Mouse (Mus musculus) induced T-regulatory cell, adult 2 months (primary cell): ENCODE results near the gene Snai3.

ENCODE experiments used
- DNase-seq: peaks from one replicate; pipeline ENCODE4 v3.0.0-alpha.2; 2012; ENCODE audit warnings: low read depth

Gene Snai3

DNA sequence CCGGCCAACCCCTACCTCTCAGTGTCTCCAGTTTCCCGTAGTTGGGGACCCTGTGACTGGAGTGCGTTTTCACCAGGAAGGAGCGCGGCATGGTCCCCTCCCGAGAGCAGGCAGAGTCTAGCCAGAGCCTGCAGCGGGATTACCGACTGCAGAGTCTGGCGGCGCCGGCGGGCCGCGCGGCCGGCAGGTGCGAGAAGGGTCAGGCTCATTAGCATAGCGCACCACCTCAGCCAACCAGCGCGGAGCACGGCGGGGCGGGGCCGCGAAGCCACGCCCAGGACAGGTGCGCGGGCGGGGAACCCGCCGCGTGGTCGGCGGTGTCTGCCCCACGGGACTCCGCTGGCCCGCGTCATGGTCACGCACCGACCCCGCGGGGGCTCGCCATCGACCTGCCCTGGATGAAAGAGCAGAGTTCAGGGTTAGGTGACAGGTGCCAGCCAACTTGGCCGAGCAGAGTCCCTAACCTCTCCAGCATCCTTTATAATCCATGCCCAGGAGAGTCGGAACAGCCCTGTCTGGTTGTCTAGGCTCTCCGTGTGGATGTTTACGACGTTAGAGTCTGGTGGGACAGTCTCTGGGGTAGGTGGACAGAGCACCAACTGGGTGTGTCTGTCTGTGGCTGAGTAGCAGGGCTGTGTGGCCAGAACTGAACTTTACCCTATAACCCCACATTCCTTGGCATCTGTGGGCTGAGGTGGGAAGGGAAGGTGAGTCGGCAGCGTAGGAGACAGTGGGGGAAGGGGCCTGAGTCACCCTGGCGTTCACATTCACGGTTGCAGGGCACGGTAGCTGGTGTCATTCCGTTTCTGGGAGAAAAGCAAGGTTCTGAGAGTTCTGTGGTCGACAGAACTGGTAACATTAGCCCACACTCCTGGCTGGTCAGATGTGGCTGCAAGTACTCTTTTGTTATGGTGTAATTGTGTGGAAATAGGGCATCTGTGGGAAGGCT, at the start of gene Snai3:
Snai3 (minus strand) TSS at position 210 of the 949 bp plus-strand sequence.
- DNase-seq = peak; percentile 83

DNA sequence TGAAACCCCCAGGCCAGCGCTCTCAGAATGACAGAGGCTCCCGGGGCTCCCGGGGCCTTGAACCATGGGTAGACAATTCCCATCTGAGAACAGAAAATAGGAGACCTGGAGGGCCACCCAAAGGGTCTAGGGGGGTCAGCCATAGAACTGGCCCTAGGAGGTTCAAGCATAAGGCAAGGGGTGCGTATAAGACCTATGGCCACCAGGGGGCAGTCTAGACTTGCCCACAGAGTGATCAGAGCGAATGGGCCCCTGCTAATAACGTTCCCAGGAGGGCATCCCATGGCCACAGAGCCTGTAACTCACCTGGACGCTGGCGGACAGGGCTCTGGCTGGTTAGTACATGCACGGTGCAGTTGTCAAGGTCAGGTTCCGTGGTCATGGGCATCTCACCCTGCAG, 40.3 kb upstream of the Snai3 start:
- peak; percentile 89 for DNase-seq

DNA sequence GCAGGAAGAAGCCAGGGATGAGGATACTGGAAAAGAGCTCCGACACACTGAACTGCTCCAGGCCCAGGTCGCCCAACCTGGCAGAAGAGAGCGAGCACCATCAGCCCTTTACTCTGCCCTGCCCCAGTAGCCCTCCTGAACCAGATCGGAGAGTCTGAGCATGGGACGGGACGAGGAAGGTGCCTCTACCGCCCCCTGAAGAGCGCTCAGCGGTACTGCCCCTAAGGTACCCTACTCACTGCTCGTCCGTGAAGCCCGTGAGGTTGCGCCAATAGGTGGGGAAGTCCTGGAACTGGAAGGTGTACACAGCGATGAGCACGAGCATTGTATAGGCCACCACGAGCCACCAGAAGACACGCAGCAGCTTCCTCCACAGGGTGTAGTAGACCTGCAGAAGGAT, 37.4 kb upstream of the Snai3 start:
- peak; percentile 44 for DNase-seq

DNA sequence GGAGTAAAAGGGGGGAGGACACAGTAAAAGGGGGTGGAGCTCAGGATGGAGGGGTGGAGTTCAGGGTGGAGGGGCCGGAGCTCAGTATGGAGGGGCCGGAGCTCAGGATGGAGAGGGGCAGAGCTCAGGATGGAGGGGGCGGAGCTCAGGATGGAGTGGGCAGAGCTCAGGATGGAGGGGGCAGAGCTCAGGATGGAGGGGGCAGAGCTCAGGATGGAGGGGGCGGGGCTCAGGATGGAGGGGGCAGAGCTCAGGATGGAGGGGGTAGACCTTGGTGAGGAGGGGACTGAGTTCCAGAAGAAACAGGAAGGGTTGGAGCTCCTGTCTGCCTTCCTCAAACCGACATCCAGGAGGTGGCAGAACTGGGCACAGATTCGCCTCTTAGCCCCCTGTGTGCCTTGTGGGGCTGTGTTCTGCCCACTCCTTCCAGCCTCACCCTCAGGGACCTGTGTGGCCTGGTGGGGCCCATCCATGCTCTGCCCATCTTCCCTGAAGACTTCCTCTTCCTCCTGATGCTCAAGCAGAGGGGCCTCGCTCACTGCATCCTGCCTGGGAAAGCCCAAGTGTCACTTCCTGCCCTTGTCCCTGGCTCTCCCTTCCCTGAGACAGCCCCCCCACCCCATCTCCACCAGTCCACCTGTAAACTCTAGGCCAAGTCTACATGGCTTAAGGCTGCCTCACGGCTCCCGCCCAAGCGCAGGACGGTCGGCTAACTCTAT, 36.6 kb upstream of the Snai3 start:
- no peak for DNase-seq

DNA sequence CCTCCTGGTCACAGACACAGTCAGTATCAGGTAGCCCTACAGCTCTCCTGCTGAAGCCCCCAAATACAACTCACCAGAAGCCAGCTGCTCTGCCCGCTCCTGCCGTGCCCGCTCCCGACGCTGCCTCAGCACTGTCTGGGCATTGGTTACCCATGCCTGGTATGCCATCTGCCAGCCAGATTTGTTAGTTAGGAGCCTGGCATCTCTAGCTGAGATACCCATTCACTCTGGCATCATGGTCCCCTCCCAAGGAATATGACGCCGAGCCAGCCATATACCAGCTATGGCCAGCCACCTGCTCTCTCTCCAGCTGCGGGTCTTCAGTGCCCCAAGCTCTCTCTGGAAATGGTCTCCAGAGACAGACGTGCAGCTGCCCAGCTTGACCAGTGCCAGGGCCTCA, 27.9 kb upstream of the Snai3 start:
- no peak for DNase-seq

DNA sequence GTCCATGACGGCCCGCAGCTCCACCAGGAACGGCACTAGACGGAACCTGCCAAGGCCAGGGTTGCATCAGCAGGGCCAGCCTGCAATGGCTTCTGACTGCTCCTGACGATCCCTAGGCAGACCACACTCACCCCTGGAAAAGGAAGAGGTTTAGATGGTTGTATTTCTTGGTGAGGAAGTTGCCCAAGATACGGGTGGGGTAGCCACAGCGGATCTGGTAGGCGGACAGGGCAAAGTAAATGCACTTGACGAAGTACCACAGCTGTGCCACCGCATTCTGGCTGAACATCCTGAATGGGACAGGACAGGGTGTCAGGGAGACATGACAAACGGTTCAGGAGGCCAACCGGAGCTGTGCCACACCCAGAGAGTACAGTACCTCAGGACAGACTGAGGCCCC, 24.3 kb upstream of the Snai3 start:
- no peak for DNase-seq

DNA sequence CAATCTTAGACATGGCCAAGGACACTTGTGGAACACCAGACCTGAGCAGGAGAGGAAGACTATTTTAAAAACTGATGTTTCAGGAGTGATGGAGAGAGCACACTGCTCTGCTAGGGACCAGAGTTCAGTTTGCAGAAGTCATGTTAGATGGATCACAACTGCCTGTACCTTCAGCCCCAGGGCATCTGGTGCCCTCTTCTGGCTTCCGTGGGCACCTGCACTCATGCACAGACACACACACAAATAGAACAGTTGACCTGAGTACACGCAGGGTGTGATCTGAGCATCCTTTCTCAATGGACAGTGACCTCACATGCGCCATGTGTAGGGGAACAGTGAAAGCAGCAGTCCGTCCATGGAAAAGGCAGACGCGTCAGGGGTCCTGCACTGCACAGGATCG, 23.3 kb upstream of the Snai3 start:
- peak; percentile 41 for DNase-seq

DNA sequence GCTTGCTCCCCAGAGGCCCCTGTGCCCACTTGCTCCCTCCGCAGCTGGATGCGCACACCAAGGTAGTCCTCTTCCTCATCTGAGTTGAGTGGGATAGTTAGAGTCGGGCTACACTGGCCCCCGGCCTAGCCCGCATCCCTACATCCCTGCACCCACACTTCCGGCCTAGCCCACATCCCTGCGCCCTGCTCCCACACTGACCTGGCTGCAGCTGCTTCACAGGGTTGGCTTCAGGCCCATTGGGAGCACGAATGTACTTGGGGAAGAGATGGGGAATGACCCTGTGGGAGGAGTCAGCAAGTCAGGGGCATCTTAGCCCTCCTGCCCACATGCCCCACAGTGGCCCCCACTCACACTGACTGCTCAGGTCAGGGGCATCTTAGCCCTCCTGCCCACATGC, 21.9 kb upstream of the Snai3 start:
- DNase-seq = no peak

DNA sequence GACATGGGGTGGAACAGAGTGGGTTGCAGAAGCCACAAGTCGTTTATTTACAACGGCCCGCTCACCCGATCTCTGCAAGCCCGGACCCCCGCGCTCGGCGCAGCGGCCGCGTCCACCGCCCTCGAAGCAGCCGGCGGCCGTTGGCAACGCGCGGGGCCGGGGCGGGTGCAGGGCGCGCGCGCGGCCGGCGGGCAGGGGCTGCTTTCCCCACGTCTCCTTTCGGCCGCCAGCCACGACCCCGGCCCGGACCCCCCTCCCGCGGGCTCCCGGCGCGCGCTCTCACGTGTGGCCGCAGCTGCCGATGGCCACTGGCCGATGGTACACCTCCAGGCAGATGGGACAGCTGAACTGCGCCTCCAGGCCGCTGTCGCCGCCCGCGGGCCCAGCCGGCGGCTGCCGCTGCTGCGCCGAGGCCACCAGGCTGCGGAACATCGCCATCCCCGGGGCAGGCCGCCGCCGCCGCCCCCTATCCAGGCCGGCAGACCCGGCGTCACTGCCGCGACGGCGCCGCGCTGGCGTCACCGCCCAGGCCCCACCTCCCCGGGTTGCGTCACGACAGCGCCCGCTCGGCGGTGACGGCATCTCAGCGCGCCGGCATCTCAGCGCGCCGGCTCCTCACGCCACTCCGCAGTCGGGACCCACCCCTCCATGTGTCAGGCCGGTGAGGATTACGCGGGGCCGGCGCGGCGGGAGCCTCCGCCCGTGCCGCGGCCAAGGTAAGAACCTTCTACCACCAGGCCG, 15.2 kb upstream of the Snai3 start, which contains the start of the genes Rnf166 and Ctu2:
Rnf166 (minus strand) TSS at position 485 of the 741 bp plus-strand sequence.
Ctu2 (plus strand) TSS at position 564 of the 741 bp plus-strand sequence.
- DNase-seq = peak; percentile 94

DNA sequence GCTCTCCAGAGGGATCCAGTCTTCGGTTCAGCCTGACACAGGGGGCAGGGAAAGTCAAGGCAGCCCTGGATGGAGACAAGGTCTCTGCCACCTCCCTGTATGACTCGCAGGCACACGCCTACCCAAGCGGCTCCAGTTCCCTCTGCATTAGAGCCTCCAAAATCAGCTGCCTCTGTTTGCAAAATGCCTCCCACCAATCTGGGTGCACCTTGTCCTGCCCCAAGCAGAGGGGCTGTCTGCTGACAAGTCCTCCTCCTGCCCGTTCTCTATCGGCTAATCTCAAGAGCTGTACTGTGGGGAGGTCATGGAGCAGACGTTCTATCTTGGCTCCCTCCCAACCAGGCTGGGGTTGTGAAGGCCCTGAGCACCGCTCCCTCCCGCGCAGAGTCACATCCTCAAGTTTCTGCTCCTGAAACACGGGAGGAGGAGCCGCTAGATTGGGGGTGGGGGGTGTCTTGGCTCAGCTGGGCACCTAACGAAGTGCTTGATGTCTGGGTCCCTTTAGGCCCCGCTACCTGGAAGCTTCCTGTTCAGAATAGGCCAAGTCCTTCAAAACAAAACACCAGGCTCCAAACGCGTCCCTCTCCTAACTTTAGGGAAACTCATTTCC, 14.5 kb upstream of the Snai3 start:
- peak; percentile 67 for DNase-seq

DNA sequence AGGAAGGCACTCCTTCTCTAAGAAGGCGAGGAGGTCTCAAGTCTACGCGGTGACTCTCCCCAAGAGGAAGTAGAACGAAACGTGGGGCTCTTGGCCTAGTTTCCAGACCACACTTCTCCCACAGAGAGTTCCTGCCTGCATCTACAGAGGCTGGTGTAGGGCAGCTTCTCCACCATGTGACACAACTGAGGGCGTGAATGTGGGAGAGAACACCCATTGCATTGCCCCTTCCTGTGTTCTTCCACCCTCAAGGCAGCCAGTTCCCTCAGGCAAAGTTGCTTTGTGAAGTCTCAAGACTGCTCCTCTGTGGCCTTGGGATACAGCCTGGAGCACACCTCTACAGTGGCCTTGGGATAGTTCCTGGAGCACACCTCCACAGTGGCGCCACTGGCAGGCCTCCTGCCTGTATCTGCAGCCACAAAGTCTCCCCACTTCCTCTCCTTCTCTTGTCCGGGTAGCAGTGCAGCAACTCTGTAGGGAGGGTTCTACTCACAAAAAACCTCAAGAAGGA, 13.4 kb upstream of the Snai3 start:
- peak; percentile 73 for DNase-seq

DNA sequence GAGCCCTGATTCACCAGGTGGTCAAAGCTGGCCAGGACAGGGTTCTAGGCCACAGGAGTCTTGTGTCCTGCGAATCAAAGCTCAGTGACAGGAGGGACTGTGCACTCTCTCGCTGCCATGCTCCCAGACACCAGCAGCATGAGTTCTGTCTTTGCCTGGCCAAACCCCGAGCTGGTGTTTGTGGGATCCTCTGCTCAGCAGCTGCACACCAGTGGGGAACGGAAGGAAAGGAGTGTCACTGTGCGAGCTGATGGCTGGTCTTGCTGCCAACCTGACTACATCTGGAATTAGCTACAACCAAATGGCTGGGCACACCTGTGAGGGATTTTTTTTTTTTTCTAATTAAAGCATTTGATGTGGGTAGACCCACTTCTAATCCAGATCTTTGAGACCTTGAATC, 10.2 kb upstream of the Snai3 start:
- DNase-seq = no peak

DNA sequence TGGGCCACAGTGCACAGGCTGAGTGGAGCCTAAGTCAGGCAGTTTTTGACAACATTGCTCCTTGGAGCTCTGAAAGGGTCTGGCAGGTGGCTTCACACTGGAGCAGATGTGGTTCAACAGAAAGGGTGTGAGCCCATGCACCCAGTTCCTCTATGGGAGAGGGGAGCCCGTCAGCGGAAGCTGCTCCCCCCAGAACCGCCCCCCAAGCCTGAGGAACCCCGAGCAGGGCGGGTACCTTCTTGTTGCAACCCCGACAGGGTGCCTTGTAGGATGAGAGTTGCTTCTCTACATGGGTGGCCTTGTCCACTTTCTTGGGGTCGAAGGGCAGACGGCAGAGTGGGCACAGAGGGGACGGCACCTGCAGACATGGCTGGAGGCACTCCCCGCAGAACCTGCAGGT, 9.4 kb upstream of the Snai3 start:
- no peak for DNase-seq

DNA sequence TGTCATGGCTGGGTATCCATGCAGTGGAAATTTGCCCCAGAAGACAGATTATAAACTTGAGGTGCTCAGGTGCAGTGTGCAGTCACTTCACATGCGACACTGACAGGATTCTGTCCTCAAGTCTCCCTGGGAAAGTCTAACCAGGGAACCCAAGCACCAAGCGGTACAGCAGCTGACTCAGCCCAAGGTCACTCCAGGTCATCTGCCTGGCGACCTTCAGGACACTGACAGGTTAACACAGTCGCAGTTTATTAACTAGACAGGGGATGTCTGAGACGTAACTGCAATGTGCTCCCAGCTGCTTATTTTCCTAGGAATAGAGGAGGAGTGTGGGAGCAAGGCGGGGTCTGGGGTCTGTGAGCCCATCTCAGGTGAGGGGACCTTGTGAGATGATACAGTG, 8.9 kb upstream of the Snai3 start:
- DNase-seq = no peak

DNA sequence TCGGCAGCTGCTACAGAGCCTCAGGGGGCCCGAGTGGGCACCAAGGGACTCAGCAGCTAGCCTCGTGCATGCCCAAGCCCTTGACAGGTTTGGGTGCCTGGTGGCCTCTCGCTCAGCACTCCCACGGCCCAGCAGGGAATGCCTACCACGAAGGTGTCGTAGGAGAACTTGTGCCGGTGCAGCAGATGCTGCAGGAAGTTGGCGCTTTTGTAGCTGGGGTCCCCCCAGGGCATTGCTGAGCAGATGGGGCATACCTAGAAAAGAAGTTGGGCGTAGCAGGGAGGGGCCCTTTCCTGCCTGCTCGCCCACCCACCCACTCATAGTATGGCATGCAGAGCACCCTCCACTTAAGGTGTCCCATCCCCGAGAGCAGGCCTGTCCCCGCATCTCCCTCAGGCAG, 7.3 kb upstream of the Snai3 start:
- DNase-seq = no peak

DNA sequence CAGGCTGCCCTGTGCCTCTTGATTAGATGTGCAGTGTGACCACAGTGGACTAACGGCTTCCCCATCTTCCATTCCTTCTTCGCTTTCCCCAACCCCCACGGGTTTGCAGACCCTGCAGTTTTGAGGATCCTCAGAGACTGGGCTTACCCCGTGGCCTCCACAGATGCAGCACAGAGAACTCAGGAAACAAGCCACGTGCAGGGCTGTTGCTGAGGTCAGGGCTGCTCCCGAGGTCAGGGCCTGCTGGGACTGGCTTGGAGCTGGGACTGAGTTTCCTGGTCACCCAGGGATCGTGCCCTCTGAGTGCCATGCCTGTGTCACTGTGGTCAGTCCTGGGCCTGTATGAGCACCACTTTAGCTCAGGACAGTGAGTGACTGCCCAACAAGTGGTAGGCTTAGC, 4.5 kb upstream of the Snai3 start:
- no peak for DNase-seq

DNA sequence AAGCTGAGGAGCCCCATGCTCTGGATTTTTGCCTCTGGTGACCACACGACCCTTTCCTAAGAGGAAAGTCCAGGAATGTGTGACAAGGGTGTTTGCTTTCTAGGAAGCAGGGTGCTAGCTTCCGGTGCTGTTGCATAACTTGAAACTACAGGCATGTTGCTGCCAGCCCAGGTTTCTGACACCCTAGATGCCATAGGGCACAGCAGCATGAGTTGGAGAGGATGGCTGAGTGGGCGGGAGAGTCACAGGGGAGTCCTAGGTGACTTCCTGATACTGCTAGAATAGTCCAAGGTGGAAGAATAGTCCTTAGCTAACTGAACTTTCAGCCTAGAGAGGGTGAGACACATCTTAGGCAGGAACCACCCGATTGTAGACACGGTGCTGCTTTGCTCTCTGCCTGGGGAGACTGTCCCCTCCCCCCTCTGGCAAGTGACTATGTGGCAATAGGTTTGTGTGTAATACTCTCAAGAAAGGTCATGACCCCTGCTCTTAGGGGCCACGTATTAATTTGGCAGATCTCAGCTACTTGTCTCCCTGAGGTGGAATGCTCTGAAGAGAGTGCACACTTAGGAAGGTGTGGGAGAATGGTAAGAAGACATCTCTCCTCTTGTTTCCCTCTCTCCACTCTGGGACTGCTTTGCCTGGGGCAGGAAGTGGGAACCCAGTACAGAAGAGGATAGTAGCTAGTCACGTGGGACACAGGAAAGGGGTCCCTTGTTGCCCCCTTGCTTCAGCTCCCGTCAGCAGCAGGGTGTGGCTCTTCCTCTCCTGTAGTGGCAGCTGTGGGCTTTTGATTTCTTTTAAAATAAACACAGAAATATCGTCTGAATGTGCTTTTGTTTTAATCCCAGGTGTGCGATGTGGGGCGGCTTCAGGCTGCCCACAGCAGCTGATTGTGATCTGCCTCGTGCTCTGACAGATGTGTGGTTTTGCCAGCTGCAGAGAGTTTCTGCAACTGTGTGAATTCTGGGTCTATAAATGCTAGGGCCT, 3.4 kb upstream of the Snai3 start:
- peak; percentile 75 for DNase-seq

DNA sequence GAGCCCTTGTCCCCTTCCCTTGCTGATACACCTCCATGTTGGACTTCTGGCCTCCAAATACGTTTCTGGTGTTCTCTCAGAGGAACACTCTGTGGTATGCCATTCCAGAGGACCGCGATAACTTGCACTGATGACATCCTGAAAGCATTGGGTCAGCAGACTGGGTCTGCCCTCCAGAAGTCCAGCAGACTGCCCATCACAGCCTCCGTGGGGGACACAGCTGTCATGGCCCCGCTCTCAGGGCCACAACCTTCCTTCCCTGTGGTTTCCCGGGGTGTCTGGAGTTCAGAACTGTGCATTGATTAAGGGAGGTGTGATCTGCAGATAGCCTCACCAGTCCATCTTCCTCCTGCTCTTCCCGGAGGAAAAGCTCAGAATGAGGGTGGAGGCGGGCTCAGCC, 2.0 kb upstream of the Snai3 start:
- no peak for DNase-seq

DNA sequence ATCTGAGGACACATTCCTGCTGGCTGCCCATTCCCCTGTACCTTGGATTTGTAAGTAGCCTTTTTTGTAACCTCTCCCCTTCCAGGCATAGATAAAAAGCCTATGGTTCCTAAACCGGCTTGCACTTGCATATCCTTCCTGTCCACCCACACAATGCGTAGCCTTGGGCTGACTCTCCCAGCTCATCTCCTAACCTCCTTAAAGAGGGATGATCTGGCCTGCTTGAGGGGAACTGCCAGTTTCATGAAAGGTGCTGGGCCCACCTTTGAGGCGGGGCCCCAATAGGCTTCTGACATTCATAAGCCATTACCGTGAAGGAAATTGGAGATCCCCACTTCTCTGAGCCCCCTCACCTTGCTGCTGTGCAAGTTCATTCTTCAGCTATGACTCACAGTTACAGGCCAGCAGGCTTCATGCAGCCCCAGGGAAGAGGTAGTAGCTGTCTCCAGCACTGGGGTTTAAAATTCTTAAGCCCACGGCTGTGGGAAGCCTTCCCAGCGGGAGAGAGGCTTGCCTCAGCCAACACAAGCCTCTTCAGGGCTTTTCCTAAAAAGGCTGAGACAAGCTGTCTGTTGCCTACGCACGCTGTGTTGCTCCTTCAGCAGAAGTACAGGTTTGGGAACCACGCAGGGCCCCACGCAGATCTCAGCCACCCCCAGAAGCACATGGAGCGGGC, 1.1 kb upstream of the Snai3 start:
- peak; percentile 65 for DNase-seq

DNA sequence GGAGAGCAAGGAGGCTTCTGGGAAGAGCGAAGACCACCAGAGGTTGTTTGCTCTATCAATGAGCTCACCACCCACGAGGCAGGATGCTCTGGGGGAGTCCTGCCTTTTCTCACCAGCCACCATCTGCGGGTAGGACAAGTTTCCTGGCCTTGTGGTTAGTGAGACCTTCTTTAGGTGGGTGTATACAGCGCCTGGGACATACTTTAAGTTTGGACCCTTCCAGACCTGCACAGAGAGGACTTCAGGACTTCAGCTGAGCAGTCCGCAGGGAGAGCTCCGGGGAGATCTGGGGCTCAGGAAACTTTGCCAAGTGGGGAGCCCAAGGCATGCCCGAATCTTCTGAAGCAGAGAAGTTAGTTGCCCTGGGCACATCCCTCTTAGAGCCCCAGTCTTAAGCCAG, 543 bp downstream of the Snai3 start:
- DNase-seq = peak; percentile 69
